Mouse (Mus musculus) E14TG2a.4 (cell line): ENCODE data around the gene Cdca5.
"Not testable (repeated sequence)": the region's sequence is repeated elsewhere in the genome, so short reads cannot be mapped to it uniquely, and the experiment has no call there.

Experiments
- H3K27me3 ChIP-seq: 2 replicates; pipeline ENCODE4 v1.6.1; 2014; ENCODE audit warnings: low read length, control low read depth; ENCODE audit not compliant: insufficient read depth
- H3K36me3 ChIP-seq: 2 replicates; pipeline ENCODE4 v1.6.1; 2014; ENCODE audit warnings: low read length, control low read depth; ENCODE audit not compliant: insufficient read depth
- H3K4me1 ChIP-seq: replicated peaks from 2 replicates; pipeline ENCODE4 v1.6.1; 2014; ENCODE audit warnings: low read depth, low read length, control low read depth
- H3K4me3 ChIP-seq: replicated peaks from 2 replicates; pipeline ENCODE4 v1.5.1; 2014; ENCODE audit warnings: mild to moderate bottlenecking, low read length
- H3K9me3 ChIP-seq: 2 replicates; pipeline ENCODE4 v1.6.1; 2014; ENCODE audit warnings: low read length, control low read depth
- CTCF ChIP-seq: conservative IDR thresholded peaks from 2 replicates; pipeline ENCODE4 v1.5.1; 2014; ENCODE audit warnings: low read length
- NANOG ChIP-seq: IDR thresholded peaks from 2 replicates; pipeline ENCODE4 v1.6.1; 2014; ENCODE audit warnings: borderline replicate concordance, low read length, mixed read lengths
- POU5F1 ChIP-seq: IDR thresholded peaks from 2 replicates; pipeline ENCODE4 v1.6.1; 2014; ENCODE audit warnings: low read length, borderline replicate concordance

Gene Cdca5

GRCm38 (mm10) chr19:6124898-6125297 is 40.1 kb downstream of the Cdca5 start:
- Histone ChIP-seq H3K4me1 (peaks cover 61% of the 10 kb centered on the region), H3K27me3 (no peaks in the 10 kb centered on the region), H3K36me3 (0 out of 2 replicates have a peak, but pooled peaks cover 6% of the 10 kb centered on the region), H3K4me3 (no peak overlapping the region), H3K9me3 (no peaks in the 10 kb centered on the region)
- TF ChIP-seq NANOG (no peak), CTCF (no peak), POU5F1 (no peak)

DNA sequence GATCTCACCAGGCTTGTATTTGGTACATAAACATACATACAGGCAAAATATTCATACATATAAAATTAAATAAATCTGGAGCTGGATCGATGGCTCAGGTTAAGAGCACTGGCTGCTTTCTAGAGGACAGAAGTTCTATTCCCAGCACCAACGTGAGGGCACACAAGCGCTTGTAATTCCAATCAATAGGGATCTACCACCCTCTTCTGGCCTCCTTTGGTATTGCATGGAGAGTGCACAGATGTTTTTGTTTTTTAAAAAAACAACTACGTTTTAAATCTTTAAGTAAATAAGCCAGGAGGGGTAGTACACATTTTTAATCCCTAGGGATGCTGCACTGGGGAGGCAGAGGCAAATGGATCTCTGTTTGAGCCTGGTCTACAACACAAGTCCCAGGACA is 41.5 kb downstream of the Cdca5 start:
- Histone ChIP-seq H3K9me3 (no peaks in the 10 kb centered on the region), H3K4me3 (no peak overlapping the region), H3K27me3 (no peaks in the 10 kb centered on the region), H3K4me1 (peaks cover 53% of the 10 kb centered on the region), H3K36me3 (no peaks in the 10 kb centered on the region)
- TF ChIP-seq POU5F1 (no peak), NANOG (no peak), CTCF (peak; percentile 98)

GRCm38 (mm10) chr19:6126789-6127580 is 42.2 kb downstream of the Cdca5 start:
- no peaks in the 10 kb centered on the region for H3K27me3 ChIP-seq
- no peaks in the 10 kb centered on the region for H3K36me3 ChIP-seq
- peak overlapping the region; percentile 82 for H3K4me3 ChIP-seq
- H3K9me3 ChIP-seq = no peaks in the 10 kb centered on the region
- peaks cover 46% of the 10 kb centered on the region for H3K4me1 ChIP-seq
- TF ChIP-seq POU5F1 (no peak), NANOG (no peak), CTCF (no peak)

GRCm38 (mm10) chr19:6127760-6128341 is 43.1 kb downstream of the Cdca5 start, which contains the start of gene Snx15:
Gene Snx15, minus strand, starts transcription at chr19:6128304.
- Histone ChIP-seq H3K4me3 (peak within 1 kb of the TSS; percentile 82), H3K36me3 (no peaks in the 10 kb centered on the region), H3K27me3 (no peaks in the 10 kb centered on the region), H3K9me3 (no peaks in the 10 kb centered on the region), H3K4me1 (peaks cover 37% of the 10 kb centered on the region)
- TF ChIP-seq NANOG (no peak), CTCF (no peak), POU5F1 (no peak)

DNA sequence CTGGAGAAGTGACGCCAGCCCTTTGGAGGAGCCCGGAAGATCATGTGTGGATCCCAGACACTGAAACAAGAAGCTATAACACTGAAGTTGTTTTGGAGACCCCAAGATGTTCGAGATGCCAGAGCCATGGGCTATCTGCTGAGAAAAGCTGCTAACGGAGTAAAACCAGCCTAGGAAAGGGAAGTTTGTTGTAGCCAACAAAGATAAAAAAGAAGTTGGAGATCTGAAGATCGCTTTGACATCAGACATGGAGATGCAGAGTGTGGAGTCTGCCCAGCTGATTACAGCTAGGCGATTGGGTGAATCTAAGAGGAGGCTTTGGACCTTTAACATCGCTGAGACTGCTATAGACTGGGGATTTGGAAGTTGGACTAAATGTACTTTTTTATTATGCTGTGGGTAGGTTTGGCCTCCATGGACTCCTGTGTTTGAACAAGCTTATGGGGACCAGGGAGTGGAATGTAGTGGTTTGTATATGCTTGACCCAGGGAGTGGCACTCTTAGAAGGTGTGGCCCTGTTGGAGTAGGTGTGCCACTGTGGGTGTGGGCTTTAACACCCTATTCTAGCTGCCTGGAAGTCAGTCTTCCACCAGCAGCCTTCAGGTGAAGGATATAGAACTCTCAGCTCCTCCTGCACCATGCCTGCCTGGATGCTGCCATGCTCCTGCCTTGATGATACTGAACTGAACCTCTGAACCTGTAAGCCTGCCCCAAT is 45.8 kb downstream of the Cdca5 start:
- not testable (repeated sequence) for H3K27me3 ChIP-seq, H3K4me3 ChIP-seq, H3K9me3 ChIP-seq
- peaks cover 29% of the 10 kb centered on the region for H3K4me1 ChIP-seq
- H3K36me3 ChIP-seq = peaks cover 22% of the 10 kb centered on the region

DNA sequence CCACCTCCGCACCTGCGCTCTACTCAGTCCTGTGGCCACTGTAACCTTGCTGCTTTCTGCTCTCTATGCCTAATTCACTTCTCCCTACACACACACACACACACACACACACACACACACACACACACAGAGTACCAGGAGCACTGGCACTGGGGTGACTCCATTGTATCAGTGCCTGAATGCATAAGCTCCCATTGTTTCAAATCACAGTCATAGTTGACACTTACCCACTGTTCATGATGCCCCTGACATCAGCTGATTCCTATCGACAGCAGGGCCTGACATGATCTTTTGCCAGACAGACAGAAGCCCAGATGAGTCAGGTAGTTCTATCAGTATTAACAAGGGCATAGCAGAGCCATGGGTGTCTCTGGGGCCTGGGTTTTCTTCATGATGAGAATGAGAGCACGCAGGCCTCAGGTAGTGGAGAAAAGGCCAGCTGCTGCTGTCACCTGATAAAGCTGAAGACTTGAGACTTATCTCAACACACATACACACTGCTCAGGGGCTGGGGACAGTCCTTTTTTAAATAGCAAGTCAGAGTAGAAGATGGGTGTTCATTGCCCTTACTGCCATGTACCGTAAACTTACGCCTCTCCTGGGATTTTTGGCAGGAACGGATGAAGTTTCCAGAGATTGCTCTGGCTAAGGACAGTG is 47.5 kb downstream of the Cdca5 start:
- TF ChIP-seq NANOG (no peak), POU5F1 (no peak), CTCF (no peak)
- peaks cover 40% of the 10 kb centered on the region for H3K36me3 ChIP-seq
- H3K4me3 ChIP-seq = no peak overlapping the region
- H3K27me3 ChIP-seq = no peaks in the 10 kb centered on the region
- no peaks in the 10 kb centered on the region for H3K9me3 ChIP-seq
- peaks cover 20% of the 10 kb centered on the region for H3K4me1 ChIP-seq

DNA sequence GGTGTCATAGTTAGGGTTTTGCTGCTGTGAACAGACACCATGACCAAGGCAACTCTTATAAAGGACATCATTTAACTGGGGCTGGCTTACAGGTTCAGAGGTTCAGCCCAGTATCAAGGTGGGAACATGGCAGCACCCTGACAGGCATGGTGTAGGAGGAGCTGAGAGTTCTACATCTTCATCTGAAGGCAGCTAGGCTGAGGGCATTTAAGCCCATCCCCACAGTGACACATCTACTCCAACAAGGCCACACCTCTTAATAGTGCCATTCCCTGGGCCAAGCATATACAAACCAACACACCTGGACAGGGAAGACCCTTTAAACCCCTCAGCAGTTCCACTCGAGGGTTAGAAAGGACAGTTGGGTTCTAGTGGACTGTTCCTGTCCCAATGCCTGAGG is 48.4 kb downstream of the Cdca5 start:
- H3K4me3 ChIP-seq, H3K9me3 ChIP-seq, H3K27me3 ChIP-seq: not testable (repeated sequence)
- Histone ChIP-seq H3K36me3 (peaks cover 47% of the 10 kb centered on the region), H3K4me1 (peaks cover 26% of the 10 kb centered on the region)

- H3K36me3 ChIP-seq = peaks cover 61% of the 10 kb centered on the region
- no peaks in the 10 kb centered on the region for H3K9me3 ChIP-seq
- TF ChIP-seq CTCF (no peak), POU5F1 (no peak), NANOG (no peak)
- peaks cover 33% of the 10 kb centered on the region for H3K4me1 ChIP-seq
- H3K4me3 ChIP-seq = no peak overlapping the region
- H3K27me3 ChIP-seq = no peaks in the 10 kb centered on the region
Measured at GRCm38 (mm10) chr19:6136397-6136796, 51.6 kb downstream of the Cdca5 start.
